ENCODE assay signal across 21 mouse cellular contexts in the genomic region with DNA sequence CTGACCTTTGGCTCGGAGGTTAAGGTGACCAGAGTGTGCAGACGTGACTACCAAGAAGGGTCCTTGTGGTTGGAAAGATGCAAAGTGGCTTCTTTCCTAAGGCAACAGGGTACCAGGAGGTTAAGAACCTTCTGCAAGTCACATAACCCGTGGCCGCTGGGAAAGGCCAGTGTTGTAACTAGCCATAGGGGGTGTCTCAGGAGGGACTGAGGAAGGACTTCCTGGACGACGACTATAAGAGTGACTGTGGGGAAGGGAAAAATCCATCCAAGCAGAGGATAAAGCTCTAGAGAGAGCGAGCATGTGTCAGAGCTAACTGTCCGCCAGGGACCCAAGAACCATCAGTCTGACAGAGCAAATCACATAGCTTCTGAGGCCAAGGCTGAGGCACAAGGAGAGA. TPM values are rescaled to one million over a fixed set of nuclear protein-coding genes. Genes with fewer than 3 reads are reported as not detected.
DNase-seq lines count a peak whose midpoint lies in the region; ATAC-seq lines count a peak whose summit lies in the region.
"Had no signal": no experiment of that assay in that cellular context is flagged by ENCODE, and none has a peak within 500 bp of the region (broad histone marks: within the 10 kb centered on the region; RNA-seq: fewer than 3 reads in every experiment).

No protein-coding gene starts in this region.

- no peaks in the 10 kb centered on the region for H3K27me3 ChIP-seq in forebrain, embryonic 16.5 days (replicated peaks; ENCODE audit: control insufficient read depth, insufficient read depth, low read length)
- peaks cover 2% of the 10 kb centered on the region; the same call in 1 of the 2 replicates for H3K27me3 ChIP-seq in forebrain, embryonic 12.5 days
- H3K27me3 ChIP-seq in heart, embryonic 10.5 days (ENCODE audit: insufficient read depth, poor library complexity, severe bottlenecking) = 0 out of 2 replicates have a peak, but pooled peaks cover under 1% of the 10 kb centered on the region
- H3K27me3 ChIP-seq in hindbrain, embryonic 10.5 days (ENCODE audit: insufficient read depth, poor library complexity, severe bottlenecking) = peaks cover 11% of the 10 kb centered on the region
- H3K27me3 ChIP-seq in hindbrain, embryonic 12.5 days = no peaks in the 10 kb centered on the region
- H3K27me3 ChIP-seq: embryonic facial prominence, embryonic 13.5 days; intestine, embryonic 15.5 days had no signal

- peak overlapping the region; percentile 4; the same call in 1 of the 2 replicates for H3K27ac ChIP-seq in forebrain, embryonic 16.5 days (ENCODE audit: low read length)
- no peak overlapping the region for H3K27ac ChIP-seq in forebrain, embryonic 12.5 days
- peak overlapping the region; percentile 49; the same call in 1 of the 2 replicates for H3K27ac ChIP-seq in heart, embryonic 10.5 days
- H3K27ac ChIP-seq in hindbrain, embryonic 10.5 days = 0 out of 2 replicates have a peak overlapping the region, but pooled peaks have one; percentile 8
- H3K27ac ChIP-seq in hindbrain, embryonic 12.5 days = no peak overlapping the region
- H3K27ac ChIP-seq: embryonic facial prominence, embryonic 13.5 days; hindbrain, embryonic 14.5 days; intestine, embryonic 15.5 days had no signal

- intact Hi-C loops in heart, postnatal 25 days (cut with DNase I) = no loop called here
- intact Hi-C loops in left cerebral cortex, postnatal 25 days (cut with DNase I) = no loop called here

- H3K9me3 ChIP-seq in forebrain, embryonic 16.5 days (ENCODE audit: control insufficient read depth, low read length) = no peaks in the 10 kb centered on the region
- H3K9me3 ChIP-seq in forebrain, embryonic 12.5 days = no peaks in the 10 kb centered on the region
- no peaks in the 10 kb centered on the region for H3K9me3 ChIP-seq in heart, embryonic 10.5 days
- H3K9me3 ChIP-seq in hindbrain, embryonic 10.5 days = no peaks in the 10 kb centered on the region
- H3K9me3 ChIP-seq in hindbrain, embryonic 12.5 days (replicated peaks) = no peaks in the 10 kb centered on the region
- H3K9me3 ChIP-seq: embryonic facial prominence, embryonic 13.5 days; G1E; intestine, embryonic 15.5 days had no signal

- no peaks in the 10 kb centered on the region for H3K36me3 ChIP-seq in forebrain, embryonic 16.5 days (ENCODE audit: control insufficient read depth, insufficient read depth)
- no peaks in the 10 kb centered on the region for H3K36me3 ChIP-seq in forebrain, embryonic 12.5 days (replicated peaks)
- H3K36me3 ChIP-seq in heart, embryonic 10.5 days = no peaks in the 10 kb centered on the region
- H3K36me3 ChIP-seq in hindbrain, embryonic 10.5 days = no peaks in the 10 kb centered on the region
- no peaks in the 10 kb centered on the region for H3K36me3 ChIP-seq in hindbrain, embryonic 12.5 days
- H3K36me3 ChIP-seq: embryonic facial prominence, embryonic 13.5 days; G1E; intestine, embryonic 15.5 days had no signal

- no peak overlapping the region for H3K4me2 ChIP-seq in forebrain, embryonic 16.5 days (ENCODE audit: low read length)
- no peak overlapping the region for H3K4me2 ChIP-seq in forebrain, embryonic 12.5 days
- no peak overlapping the region for H3K4me2 ChIP-seq in hindbrain, embryonic 12.5 days (replicated peaks)
- H3K4me2 ChIP-seq: embryonic facial prominence, embryonic 13.5 days; hindbrain, embryonic 14.5 days; intestine, embryonic 15.5 days had no signal

- no peak overlapping the region for H3K9ac ChIP-seq in forebrain, embryonic 16.5 days (replicated peaks; ENCODE audit: low read depth, low read length)
- H3K9ac ChIP-seq in forebrain, embryonic 12.5 days = no peak overlapping the region
- H3K9ac ChIP-seq in hindbrain, embryonic 12.5 days = no peak overlapping the region
- H3K9ac ChIP-seq: embryonic facial prominence, embryonic 13.5 days; hindbrain, embryonic 14.5 days; intestine, embryonic 15.5 days had no signal

- no peak overlapping the region for H3K4me3 ChIP-seq in forebrain, embryonic 16.5 days (replicated peaks; ENCODE audit: low read length)
- no peak overlapping the region for H3K4me3 ChIP-seq in forebrain, embryonic 12.5 days (replicated peaks)
- H3K4me3 ChIP-seq in heart, embryonic 10.5 days = no peak overlapping the region
- no peak overlapping the region for H3K4me3 ChIP-seq in hindbrain, embryonic 10.5 days
- H3K4me3 ChIP-seq in hindbrain, embryonic 12.5 days = no peak overlapping the region
- H3K4me3 ChIP-seq: embryonic facial prominence, embryonic 13.5 days; intestine, embryonic 15.5 days had no signal

- ATAC-seq in forebrain, embryonic 16.5 days = no peak
- no peak for ATAC-seq in forebrain, embryonic 12.5 days (ENCODE audit: low FRiP score)
- ATAC-seq in hindbrain, embryonic 12.5 days (ENCODE audit: low FRiP score) = no peak
- ATAC-seq: intestine, embryonic 15.5 days had no signal

- H3K4me1 ChIP-seq in forebrain, embryonic 16.5 days (replicated peaks; ENCODE audit: control insufficient read depth, insufficient read depth, low read length) = peaks cover 4% of the 10 kb centered on the region
- peaks cover 9% of the 10 kb centered on the region for H3K4me1 ChIP-seq in forebrain, embryonic 12.5 days
- H3K4me1 ChIP-seq in heart, embryonic 10.5 days = peaks cover 55% of the 10 kb centered on the region
- H3K4me1 ChIP-seq in hindbrain, embryonic 10.5 days (replicated peaks) = peaks cover 25% of the 10 kb centered on the region
- peaks cover 12% of the 10 kb centered on the region for H3K4me1 ChIP-seq in hindbrain, embryonic 12.5 days

- 78% methylated on average over 8 of the region's 8 CpGs for WGBS in forebrain, embryonic 16.5 days
- WGBS in forebrain, embryonic 12.5 days = 76% methylated on average over 8 of the region's 8 CpGs
- WGBS in heart, embryonic 10.5 days = 60% methylated on average over 8 of the region's 8 CpGs
- WGBS in hindbrain, embryonic 10.5 days = 76% methylated on average over 8 of the region's 8 CpGs
- WGBS in hindbrain, embryonic 12.5 days = 69% methylated on average over 8 of the region's 8 CpGs

- no peak for DNase-seq in heart, embryonic 10.5 days (ENCODE audit: low spot score)
- no peak for DNase-seq in heart, postnatal 25 days (ENCODE audit: low spot score)
- DNase-seq in hindbrain, embryonic 10.5 days (ENCODE audit: low spot score) = no peak
- DNase-seq in left cerebral cortex, postnatal 25 days (ENCODE audit: low spot score in 2 of 2) = no peak
- DNase-seq: adrenal gland, adult 8-10 months; adrenal gland, postnatal 36 days; cerebellum, adult 11 months; cerebellum, adult 9-10 months; cerebellum, postnatal 36 days; gastrocnemius, postnatal 25 days; heart, postnatal 36 days; kidney, adult 18-20 months; kidney, postnatal 10 days had no signal

RNA-seq across cellular contexts. Expression of a gene that starts 48.8 kb away (rescaled TPM):
- 10.7 and 15.5 TPM in 2 replicates for polyA plus RNA-seq in forebrain, embryonic 16.5 days (2015; fragmentation: Nextera tagmentation; extraction: Ambion mirVana)
- 4.1 and 4.4 TPM in 2 replicates for polyA plus RNA-seq in forebrain, embryonic 12.5 days (2016; fragmentation: Nextera tagmentation; extraction: Ambion mirVana)
- polyA plus RNA-seq in heart, embryonic 10.5 days (2016; fragmentation: Nextera tagmentation; extraction: Ambion mirVana) = 0.97 and 1.5 TPM in 2 replicates
- total RNA-seq in heart, postnatal 25 days (2021) = 1 to 10 TPM; 7.0 to 7.3 TPM
- 1.0 and 2.1 TPM in 2 replicates for polyA plus RNA-seq in hindbrain, embryonic 10.5 days (2016; fragmentation: Nextera tagmentation; extraction: Ambion mirVana)
- 6.1 and 7.1 TPM in 2 replicates for polyA plus RNA-seq in hindbrain, embryonic 12.5 days (2016; fragmentation: Nextera tagmentation; extraction: Ambion mirVana)
- 100 to 1,000 TPM; 349 to 370 TPM for total RNA-seq in left cerebral cortex, postnatal 25 days (2021)
- total RNA-seq: granulocyte monocyte progenitor cell, adult 5-6 weeks had no signal

Comparison
In these comparisons a context has a peak if more than half of its experiments do, and no peak if none do; other contexts are left out.
1. H3K27ac ChIP-seq: peak in forebrain, embryonic 16.5 days (single experiment), heart, embryonic 10.5 days (single experiment) and hindbrain, embryonic 10.5 days (single experiment); none in forebrain, embryonic 12.5 days (single experiment) and hindbrain, embryonic 12.5 days (single experiment).